Comparison of ENCODE assay signal across 19 mouse cellular contexts in genomic region chr6:95717071-95717470, GRCm38 (mm10). TPM values are rescaled to one million over a fixed set of nuclear protein-coding genes. Genes with fewer than 3 reads are reported as not detected.
DNase-seq lines count a peak whose midpoint lies in the region; ATAC-seq and TF ChIP-seq lines count a peak whose summit lies in the region.
"Had no signal": no experiment of that assay in that cellular context is flagged by ENCODE, and none has a peak within 500 bp of the region (broad histone marks: within the 10 kb centered on the region; RNA-seq: fewer than 3 reads in every experiment).

No protein-coding gene starts in this region.

- ATAC-seq in embryonic facial prominence, embryonic 14.5 days (ENCODE audit: low read depth): no peak
- no peak for ATAC-seq in lung, embryonic 14.5 days (ENCODE audit: insufficient read depth)
- ATAC-seq in liver, embryonic 12.5 days: no peak
- peak; percentile 53 for ATAC-seq in stomach, postnatal 0 days (ENCODE audit: low FRiP score, low TSS enrichment)
- ATAC-seq: hindbrain, postnatal 0 days; lung, postnatal 0 days had no signal

- TF ChIP-seq CTCF in lung, embryonic 14.5 days (IDR thresholded peaks at IDR 0.05; ENCODE audit: low read depth): no peak
- no peak for TF ChIP-seq CTCF in stomach, postnatal 0 days (IDR thresholded peaks at IDR 0.05; ENCODE audit: low read depth)

- no peak overlapping the region for H3K27ac ChIP-seq in embryonic facial prominence, embryonic 14.5 days (replicated peaks; ENCODE audit: low read depth, low read length)
- no peak overlapping the region for H3K27ac ChIP-seq in embryonic facial prominence, embryonic 10.5 days (replicated peaks)
- no peak overlapping the region for H3K27ac ChIP-seq in lung, embryonic 14.5 days (ENCODE audit: low read depth)
- no peak overlapping the region for H3K27ac ChIP-seq in liver, embryonic 12.5 days
- no peak overlapping the region for H3K27ac ChIP-seq in stomach, postnatal 0 days (replicated peaks)
- H3K27ac ChIP-seq: hindbrain, postnatal 0 days; kidney, embryonic 15.5 days; limb, embryonic 12.5 days had no signal

- no peak overlapping the region for H3K4me3 ChIP-seq in embryonic facial prominence, embryonic 14.5 days (ENCODE audit: low read depth, low read length)
- H3K4me3 ChIP-seq in embryonic facial prominence, embryonic 10.5 days: no peak overlapping the region
- H3K4me3 ChIP-seq in lung, embryonic 14.5 days (ENCODE audit: low read depth, low read length): no peak overlapping the region
- no peak overlapping the region for H3K4me3 ChIP-seq in liver, embryonic 12.5 days
- H3K4me3 ChIP-seq in stomach, postnatal 0 days (ENCODE audit: low read depth, low read length): no peak overlapping the region

- no peaks in the 10 kb centered on the region for H3K27me3 ChIP-seq in embryonic facial prominence, embryonic 14.5 days (replicated peaks; ENCODE audit: control insufficient read depth, insufficient read depth, low read length)
- H3K27me3 ChIP-seq in embryonic facial prominence, embryonic 10.5 days (replicated peaks; ENCODE audit: low read depth, poor library complexity, severe bottlenecking): no peaks in the 10 kb centered on the region
- H3K27me3 ChIP-seq in lung, embryonic 14.5 days (ENCODE audit: insufficient read depth, low read length): no peaks in the 10 kb centered on the region
- no peaks in the 10 kb centered on the region for H3K27me3 ChIP-seq in liver, embryonic 12.5 days (replicated peaks)
- no peaks in the 10 kb centered on the region for H3K27me3 ChIP-seq in stomach, postnatal 0 days (ENCODE audit: control insufficient read depth, insufficient read depth, low read length)
- H3K27me3 ChIP-seq: heart, embryonic 12.5 days; kidney, embryonic 15.5 days; limb, embryonic 12.5 days had no signal

- H3K4me2 ChIP-seq in embryonic facial prominence, embryonic 14.5 days (ENCODE audit: low read depth, low read length): peak overlapping the region; percentile 84; the same call in 1 of the 2 replicates
- 0 out of 2 replicates have a peak overlapping the region, but pooled peaks have one; percentile 84 for H3K4me2 ChIP-seq in lung, embryonic 14.5 days
- H3K4me2 ChIP-seq in liver, embryonic 12.5 days: peak overlapping the region; percentile 94
- no peak overlapping the region for H3K4me2 ChIP-seq in stomach, postnatal 0 days (replicated peaks; ENCODE audit: low read depth)

- H3K9ac ChIP-seq in embryonic facial prominence, embryonic 14.5 days (ENCODE audit: low read depth, low read length): no peak overlapping the region
- no peak overlapping the region for H3K9ac ChIP-seq in lung, embryonic 14.5 days
- no peak overlapping the region for H3K9ac ChIP-seq in liver, embryonic 12.5 days
- no peak overlapping the region for H3K9ac ChIP-seq in stomach, postnatal 0 days (ENCODE audit: low read length)
- H3K9ac ChIP-seq: kidney, embryonic 15.5 days; limb, embryonic 12.5 days had no signal

- no peak for DNase-seq in embryonic facial prominence, embryonic 14.5 days (ENCODE audit: low spot score)
- DNase-seq in embryonic facial prominence, embryonic 10.5 days (ENCODE audit: low spot score): no peak
- no peak for DNase-seq in lung, embryonic 14.5 days
- DNase-seq in lung, postnatal 10 days: no peak
- DNase-seq in stomach, postnatal 0 days (ENCODE audit: low spot score): no peak
- DNase-seq in layer of hippocampus, adult 18-20 months (ENCODE audit: low spot score in 2 of 2): no peak
- no peak for DNase-seq in spleen, postnatal 36 days (ENCODE audit: low spot score in 2 of 2)
- DNase-seq: adrenal gland, postnatal 10 days; cerebellum, adult 11 months; cerebellum, postnatal 36 days; gastrocnemius, postnatal 36 days; right cerebral cortex, postnatal 14 days; thymus, postnatal 14 days had no signal

- TF ChIP-seq EP300 in stomach, postnatal 0 days (optimal IDR thresholded peaks at IDR 0.05): no peak

- 80% methylated on average over 3 of the region's 3 CpGs for WGBS in embryonic facial prominence, embryonic 14.5 days
- WGBS in embryonic facial prominence, embryonic 10.5 days: 84% methylated on average over 3 of the region's 3 CpGs
- 64% methylated on average over 3 of the region's 3 CpGs for WGBS in lung, embryonic 14.5 days
- 47% methylated on average over 3 of the region's 3 CpGs for WGBS in liver, embryonic 12.5 days (ENCODE audit: insufficient replicate concordance)
- 60% methylated on average over 3 of the region's 3 CpGs for WGBS in stomach, postnatal 0 days

- H3K36me3 ChIP-seq in embryonic facial prominence, embryonic 14.5 days (ENCODE audit: control insufficient read depth, insufficient read depth, low read length): no peaks in the 10 kb centered on the region
- no peaks in the 10 kb centered on the region for H3K36me3 ChIP-seq in embryonic facial prominence, embryonic 10.5 days (replicated peaks)
- H3K36me3 ChIP-seq in lung, embryonic 14.5 days (ENCODE audit: insufficient read depth): no peaks in the 10 kb centered on the region
- H3K36me3 ChIP-seq in liver, embryonic 12.5 days: no peaks in the 10 kb centered on the region
- H3K36me3 ChIP-seq in stomach, postnatal 0 days (ENCODE audit: control insufficient read depth, insufficient read depth, low read length): no peaks in the 10 kb centered on the region
- H3K36me3 ChIP-seq: heart, embryonic 12.5 days; kidney, embryonic 15.5 days; limb, embryonic 12.5 days had no signal

- no peaks in the 10 kb centered on the region for H3K9me3 ChIP-seq in embryonic facial prominence, embryonic 14.5 days (ENCODE audit: control insufficient read depth, low read length)
- H3K9me3 ChIP-seq in embryonic facial prominence, embryonic 10.5 days: no peaks in the 10 kb centered on the region
- H3K9me3 ChIP-seq in lung, embryonic 14.5 days (ENCODE audit: low read depth, low read length): no peaks in the 10 kb centered on the region
- H3K9me3 ChIP-seq in liver, embryonic 12.5 days (replicated peaks): no peaks in the 10 kb centered on the region
- H3K9me3 ChIP-seq in stomach, postnatal 0 days (ENCODE audit: control insufficient read depth, low read length): no peaks in the 10 kb centered on the region
- H3K9me3 ChIP-seq: heart, embryonic 12.5 days; kidney, embryonic 15.5 days; limb, embryonic 12.5 days had no signal

- H3K4me1 ChIP-seq in embryonic facial prominence, embryonic 14.5 days (ENCODE audit: control insufficient read depth, insufficient read depth, low read length): peaks cover 7% of the 10 kb centered on the region
- H3K4me1 ChIP-seq in embryonic facial prominence, embryonic 10.5 days: peaks cover 32% of the 10 kb centered on the region
- no peaks in the 10 kb centered on the region for H3K4me1 ChIP-seq in lung, embryonic 14.5 days (ENCODE audit: insufficient read depth)
- H3K4me1 ChIP-seq in liver, embryonic 12.5 days: peaks cover 50% of the 10 kb centered on the region
- H3K4me1 ChIP-seq in stomach, postnatal 0 days (replicated peaks; ENCODE audit: control insufficient read depth, insufficient read depth): peaks cover 2% of the 10 kb centered on the region; the same call in 1 of the 2 replicates

RNA-seq across cellular contexts. Expression of gene Suclg2, which starts 1.5 kb away (rescaled TPM):
- polyA plus RNA-seq in embryonic facial prominence, embryonic 14.5 days (2014; fragmentation: Nextera tagmentation; extraction: Ambion mirVana): 57.5 and 57.6 TPM in 2 replicates
- 55.9 and 56.2 TPM in 2 replicates for polyA plus RNA-seq in embryonic facial prominence, embryonic 10.5 days (2016; fragmentation: Nextera tagmentation; extraction: Ambion mirVana)
- 76.0 and 78.5 TPM in 2 replicates for polyA plus RNA-seq in lung, embryonic 14.5 days (2014; fragmentation: Nextera tagmentation; extraction: Ambion mirVana)
- 47.7 and 49.0 TPM in 2 replicates for polyA plus RNA-seq in liver, embryonic 12.5 days (2016; fragmentation: Nextera tagmentation; extraction: Ambion mirVana)
- polyA plus RNA-seq in stomach, postnatal 0 days (2015; fragmentation: Nextera tagmentation; extraction: Ambion mirVana): 67.6 and 72.4 TPM in 2 replicates
- total RNA-seq in layer of hippocampus, adult 18-20 months (2021): 10 to 100 TPM; 14.0 to 15.1 TPM
